Mouse (Mus musculus) erythroid progenitor cell, adult 5-6 weeks (primary cell): ENCODE data around the gene Myo18b. TPM values are rescaled to one million over a fixed set of nuclear protein-coding genes. Genes with fewer than 3 reads are reported as not detected.

Experiments
- ATAC-seq: replicated peaks from 2 replicates; pipeline ENCODE4 v1.8.0; 2016; ENCODE audit warnings: moderate number of reproducible peaks, mild to moderate bottlenecking, moderate TSS enrichment, inconsistent platforms; ENCODE audit not compliant: poor library complexity, low FRiP score, severe bottlenecking
- total RNA-seq, 2 experiments: library from RNA; stranded (forward) in 1 of 2; stranded (reverse) in 1 of 2; fragments of 150-400 nt in 1 of 2; fragments of 186-747, 209-891 nt in 1 of 2; gene quantifications; 2 replicates each; pipeline versions ENCODE4 v1.2.3 to v1.2.4; 2015 to 2017; ENCODE audit warnings: low replicate concordance in 2 of 2

Myo18b gene
- total RNA-seq, 2 experiments from 2014 or later: 0.08 to 1.3 TPM

GRCm38 (mm10) chr5:112695254-112695711 is 200.9 kb downstream of the Myo18b start:
- no peak for ATAC-seq

- no peak for ATAC-seq
Observed at GRCm38 (mm10) chr5:112693286-112693849, 202.8 kb downstream of the Myo18b start.

- no peak for ATAC-seq
Observed at GRCm38 (mm10) chr5:112687100-112687818, 208.9 kb downstream of the Myo18b start.

- no peak for ATAC-seq
Observed at GRCm38 (mm10) chr5:112686309-112687099, 209.7 kb downstream of the Myo18b start.

GRCm38 (mm10) chr5:112679251-112679650 is 216.9 kb downstream of the Myo18b start:
- ATAC-seq: no peak

GRCm38 (mm10) chr5:112678153-112678552 is 218.0 kb downstream of the Myo18b start:
- ATAC-seq: no peak

- no peak for ATAC-seq
Observed at GRCm38 (mm10) chr5:112674806-112675205, 221.4 kb downstream of the Myo18b start.

GRCm38 (mm10) chr5:112672457-112672856 is 223.7 kb downstream of the Myo18b start:
- no peak for ATAC-seq

GRCm38 (mm10) chr5:112671961-112672360 is 224.2 kb downstream of the Myo18b start:
- ATAC-seq: no peak

- ATAC-seq: no peak
Observed at GRCm38 (mm10) chr5:112667153-112667552, 229.0 kb downstream of the Myo18b start.

GRCm38 (mm10) chr5:112665661-112666060 is 230.5 kb downstream of the Myo18b start:
- no peak for ATAC-seq

GRCm38 (mm10) chr5:112663701-112664100 is 232.5 kb downstream of the Myo18b start:
- no peak for ATAC-seq

- ATAC-seq: no peak
Observed at GRCm38 (mm10) chr5:112660924-112661431, 235.2 kb downstream of the Myo18b start.

GRCm38 (mm10) chr5:112659295-112659694 is 236.9 kb downstream of the Myo18b start:
- ATAC-seq: no peak

GRCm38 (mm10) chr5:112656811-112657210 is 239.4 kb downstream of the Myo18b start:
- no peak for ATAC-seq

- no peak for ATAC-seq
Observed at GRCm38 (mm10) chr5:112655986-112656541, 240.1 kb downstream of the Myo18b start.

- ATAC-seq: no peak
Observed at GRCm38 (mm10) chr5:112655529-112655928, 240.6 kb downstream of the Myo18b start.

- no peak for ATAC-seq
Observed at GRCm38 (mm10) chr5:112652036-112652435, 244.1 kb downstream of the Myo18b start.

- no peak for ATAC-seq
Observed at GRCm38 (mm10) chr5:112649164-112649702, 246.9 kb downstream of the Myo18b start.

- ATAC-seq: no peak
Observed at GRCm38 (mm10) chr5:112646871-112647270, 249.3 kb downstream of the Myo18b start.
